Mouse (Mus musculus) spleen, adult 18-20 months (tissue): ENCODE results near the gene Rhcg.
A peak's percentile ranks its signal among the peaks of the same experiment; 100 is the strongest.

ENCODE experiments used
- DNase-seq, 2 experiments: peaks; one replicate each; pipeline ENCODE4 v3.0.0; 2022; ENCODE audit warnings: mixed read lengths in 2 of 2

Gene Rhcg

DNA sequence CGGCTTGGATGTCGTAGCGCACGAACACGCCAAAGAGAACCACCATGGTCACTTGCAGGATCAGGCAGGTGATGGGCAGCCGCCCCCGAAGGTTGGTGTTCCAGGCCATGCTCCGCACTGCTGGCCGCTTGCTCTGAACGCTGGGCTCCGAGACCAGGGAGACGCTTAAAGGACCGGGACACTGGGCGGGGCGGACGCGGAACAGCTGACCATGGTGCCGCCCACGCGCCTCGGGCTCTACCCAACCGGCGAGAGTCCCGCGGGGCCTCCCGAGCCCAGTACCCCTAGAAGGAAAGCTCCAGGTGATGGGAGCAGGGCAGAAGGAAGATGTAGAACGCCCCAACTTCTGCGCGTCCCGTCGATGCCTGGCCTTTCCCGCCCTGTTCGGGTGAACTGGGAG, at the start of gene Rhcg:
Gene Rhcg, minus strand, starts transcription at position 240 of the 400 bp plus-strand sequence.
- DNase-seq, result no peak

DNA sequence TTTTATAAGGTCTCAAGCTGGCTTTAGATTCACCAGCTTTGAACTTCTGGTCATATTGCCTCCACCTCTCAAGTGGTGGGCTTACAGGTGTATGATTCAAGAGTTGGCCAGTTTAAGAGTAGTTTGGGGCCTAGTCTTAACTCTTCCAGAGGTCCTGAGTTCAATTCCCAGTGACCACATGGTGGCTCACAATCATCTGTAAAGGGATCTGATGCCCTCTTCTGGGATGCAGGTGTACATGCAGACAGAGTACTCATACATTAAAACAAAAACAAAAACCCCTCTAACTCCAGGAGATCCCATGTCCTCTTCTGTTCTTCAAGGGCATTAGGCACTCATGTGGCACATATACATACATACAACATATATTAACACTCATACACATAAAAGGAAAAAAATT, 49.2 kb upstream of the Rhcg start:
- no peak for DNase-seq

DNA sequence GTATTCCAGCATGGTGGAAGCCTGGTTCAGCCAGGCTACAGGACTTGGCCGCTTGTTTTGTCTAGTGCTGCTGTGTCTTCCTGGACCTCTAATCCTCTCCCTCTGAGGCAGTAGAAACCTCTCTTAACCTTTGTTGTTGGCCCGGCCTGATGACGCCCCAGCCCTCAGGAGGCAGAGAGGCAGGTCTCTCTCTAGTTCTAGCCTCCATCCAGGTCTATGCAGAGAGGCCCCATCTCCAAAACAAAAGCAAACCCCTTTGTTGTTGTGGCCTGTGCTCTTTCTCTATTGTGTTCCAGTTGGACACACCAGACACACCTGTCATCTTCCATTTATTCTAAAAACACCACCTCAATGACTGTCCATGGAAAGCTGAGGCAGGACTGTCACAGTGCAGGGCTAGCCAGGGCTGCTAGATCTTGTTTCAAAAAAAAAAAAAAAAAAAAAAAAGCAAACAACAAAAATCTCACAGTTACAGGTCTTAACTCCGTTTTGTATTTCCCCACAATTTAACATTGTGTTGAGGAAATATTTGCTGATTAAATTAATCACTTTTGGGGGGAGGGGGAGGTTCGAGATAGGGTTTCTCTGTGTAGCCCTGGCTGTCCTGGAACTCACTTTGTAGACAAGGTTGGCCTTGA, 43.9 kb upstream of the Rhcg start:
- DNase-seq, result no peak

DNA sequence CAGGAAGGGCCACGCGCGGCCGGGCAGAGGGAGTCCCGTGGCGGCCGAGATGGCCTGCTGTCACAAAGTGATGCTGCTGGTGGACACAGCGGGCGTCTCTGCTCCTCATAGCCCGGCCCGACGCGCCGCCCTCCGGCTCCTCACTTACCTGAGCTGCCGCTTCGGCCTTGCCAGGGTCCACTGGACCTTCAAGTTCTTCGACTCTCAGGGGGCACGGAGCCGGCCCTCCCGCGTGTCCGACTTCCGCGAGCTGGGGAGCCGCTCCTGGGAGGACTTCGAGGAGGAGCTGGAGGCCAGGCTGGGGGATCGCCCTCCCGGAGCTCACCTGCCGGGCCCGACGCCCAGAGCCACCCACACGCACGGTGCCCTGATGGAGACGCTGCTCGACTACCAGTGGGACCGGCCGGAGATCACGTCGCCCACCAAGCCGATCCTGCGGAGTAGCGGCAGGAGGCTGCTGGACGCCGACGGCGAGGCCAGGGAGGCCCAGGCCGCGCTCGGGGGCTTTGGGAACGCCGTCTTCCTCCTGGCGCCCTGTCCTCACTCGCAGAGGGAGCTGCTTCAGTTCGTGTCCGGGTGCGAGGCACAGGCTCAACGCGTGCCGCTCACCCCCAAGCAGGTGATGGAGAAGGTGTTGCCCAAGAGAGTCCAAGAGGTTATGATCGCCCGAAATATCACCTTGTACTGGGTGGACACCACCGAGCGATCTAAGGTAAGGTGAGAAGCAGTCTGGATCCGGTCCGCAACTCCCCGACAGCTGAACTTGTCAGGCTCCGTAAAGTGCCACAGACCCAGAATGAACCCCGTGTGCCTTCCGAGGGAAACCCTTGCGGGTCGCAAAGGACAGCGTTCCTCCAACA, 43.1 kb upstream of the Rhcg start:
- no peak for DNase-seq

DNA sequence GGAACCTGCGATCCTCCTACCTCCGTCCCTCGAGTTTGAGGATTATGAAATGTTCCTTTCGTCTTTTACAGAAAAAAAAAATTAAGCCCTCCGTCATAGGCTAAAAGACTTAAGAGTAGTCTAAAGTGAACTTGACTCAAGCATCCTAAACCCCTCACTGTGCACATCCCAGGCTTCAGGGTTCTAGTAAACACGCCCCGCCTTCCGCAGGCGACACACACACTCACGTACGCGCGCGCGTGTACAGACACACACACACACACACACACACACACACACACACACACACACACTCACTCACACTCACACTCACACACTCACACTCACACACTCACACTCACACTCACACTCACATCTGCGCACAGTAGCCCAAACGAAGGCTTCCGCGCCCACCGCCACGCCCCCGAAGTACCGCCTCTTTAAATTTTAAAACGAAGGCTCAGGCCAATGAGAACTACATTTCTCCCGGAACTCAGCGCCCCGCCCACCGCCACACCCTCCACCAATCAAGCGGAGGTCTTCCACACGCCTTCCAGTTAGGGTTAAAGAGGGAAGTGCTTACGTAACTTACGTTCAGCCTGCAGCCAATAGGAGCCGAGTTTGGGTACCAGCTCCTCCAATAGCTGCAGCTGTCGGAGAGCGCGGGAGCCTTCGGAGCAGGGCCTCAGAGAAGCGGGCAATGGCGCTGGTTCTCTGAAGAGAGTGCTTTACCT, 42.3 kb upstream of the Rhcg start, which contains the start of gene Ticrr:
Gene Ticrr, plus strand, starts transcription at position 619 of the 713 bp plus-strand sequence.
- peak; percentile 93 to 96 for DNase-seq

DNA sequence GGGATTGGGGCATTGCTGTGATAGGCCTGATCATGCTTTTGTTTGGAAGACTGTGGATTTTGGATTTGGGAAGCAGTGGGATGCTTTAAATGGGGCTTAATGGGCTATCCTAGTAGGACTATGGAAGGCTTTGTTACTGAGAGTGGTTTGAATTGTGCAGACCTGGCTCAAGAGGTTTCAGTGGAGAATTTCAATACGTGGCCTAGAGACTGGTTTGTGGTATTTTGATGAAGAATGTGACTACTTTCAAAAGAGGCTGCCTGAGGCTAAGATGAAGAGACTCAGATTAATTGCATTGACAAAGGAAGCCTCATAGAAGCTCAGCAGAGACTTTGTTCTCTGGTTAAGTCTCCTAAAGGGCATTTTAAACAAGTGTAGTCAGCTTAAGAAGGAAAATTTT, 37.1 kb upstream of the Rhcg start:
- DNase-seq, result no peak

DNA sequence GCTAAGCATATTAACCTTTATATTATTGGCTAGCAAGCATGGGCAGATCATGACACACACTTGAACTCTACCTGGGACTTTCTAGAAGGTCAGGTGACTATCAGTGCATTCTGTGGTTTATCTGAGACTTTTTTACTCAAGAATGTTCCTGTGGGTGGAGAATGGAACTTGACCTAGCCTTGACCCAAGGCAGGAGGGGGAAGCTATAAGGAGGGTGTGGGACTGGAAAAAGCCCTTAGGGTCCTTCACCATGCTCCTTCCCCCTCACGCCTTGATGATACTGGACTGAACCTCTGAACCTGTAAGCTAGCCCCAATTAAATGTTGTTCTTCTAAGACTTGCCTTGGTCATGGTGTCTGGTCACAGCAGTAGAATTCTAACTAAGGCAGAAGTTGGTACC, 36.7 kb upstream of the Rhcg start:
- no peak for DNase-seq

DNA sequence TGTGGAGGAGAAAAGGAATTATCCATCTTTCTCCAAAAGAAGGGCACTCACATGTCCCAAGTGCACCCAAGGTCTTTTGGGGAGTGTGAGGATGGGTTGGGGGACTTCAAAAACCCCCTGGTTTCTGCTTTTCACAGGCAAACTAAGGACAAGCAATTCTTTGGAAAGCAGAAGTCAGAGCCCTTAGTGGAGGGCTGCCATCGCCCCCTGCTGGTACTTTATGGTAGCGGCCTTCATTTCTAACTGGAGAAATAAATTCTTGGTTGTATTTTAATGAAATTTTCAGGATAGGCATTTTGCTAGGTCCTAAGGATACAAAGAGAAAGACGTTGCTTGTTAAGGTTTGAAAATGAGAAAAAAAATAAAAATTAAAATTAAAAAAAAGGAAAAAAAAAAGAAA, 31.5 kb upstream of the Rhcg start:
- peak in 1 of 2 experiments; percentile 45 for DNase-seq

DNA sequence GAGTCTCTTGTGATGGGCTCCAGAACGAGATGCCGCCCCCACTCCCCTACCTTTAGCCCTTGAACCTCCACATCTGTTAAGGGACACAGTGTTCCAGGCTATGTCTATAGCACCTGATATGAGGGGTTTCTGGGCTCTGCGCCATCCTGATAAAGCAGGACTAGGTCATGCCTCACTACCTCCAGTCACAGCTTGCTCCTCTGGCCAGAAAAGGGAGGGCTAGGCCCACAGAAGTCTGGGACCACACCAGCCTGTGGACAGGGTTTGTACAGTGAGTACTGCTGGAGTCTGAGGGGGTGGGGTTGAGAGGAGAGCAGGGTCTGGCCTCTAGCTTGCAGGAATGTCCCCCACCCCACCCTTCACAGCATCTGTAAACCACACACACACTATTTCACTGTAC, 29.8 kb upstream of the Rhcg start:
- no peak for DNase-seq

DNA sequence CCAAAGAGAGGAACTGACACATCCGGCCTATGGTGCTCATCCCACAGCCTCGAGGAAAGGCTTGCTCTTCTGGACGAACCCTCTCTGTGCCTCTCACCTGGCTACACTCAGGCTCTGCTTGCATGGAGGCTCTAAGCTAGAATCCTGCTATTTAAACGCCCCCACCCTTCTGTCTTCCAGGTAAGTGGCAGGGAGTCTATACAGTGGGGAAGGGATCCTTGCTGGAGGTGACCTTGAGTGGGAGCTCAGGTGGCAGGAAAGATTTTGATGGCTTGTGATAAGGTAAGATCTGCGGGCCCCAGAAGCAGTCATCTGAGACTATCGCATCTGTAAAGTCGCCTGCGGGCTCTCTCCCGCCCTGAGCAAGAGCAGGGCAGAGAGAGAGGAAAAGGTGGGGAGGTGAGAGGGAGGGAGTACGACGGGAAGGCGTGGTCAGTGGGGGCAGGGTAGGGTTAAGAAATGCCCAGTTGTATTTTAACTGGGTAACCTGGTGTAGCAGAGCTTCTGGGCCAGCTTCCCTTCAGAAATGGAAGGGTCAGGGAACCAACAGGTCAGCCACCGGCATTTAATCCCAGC, 14.4 kb upstream of the Rhcg start:
- DNase-seq, result no peak

DNA sequence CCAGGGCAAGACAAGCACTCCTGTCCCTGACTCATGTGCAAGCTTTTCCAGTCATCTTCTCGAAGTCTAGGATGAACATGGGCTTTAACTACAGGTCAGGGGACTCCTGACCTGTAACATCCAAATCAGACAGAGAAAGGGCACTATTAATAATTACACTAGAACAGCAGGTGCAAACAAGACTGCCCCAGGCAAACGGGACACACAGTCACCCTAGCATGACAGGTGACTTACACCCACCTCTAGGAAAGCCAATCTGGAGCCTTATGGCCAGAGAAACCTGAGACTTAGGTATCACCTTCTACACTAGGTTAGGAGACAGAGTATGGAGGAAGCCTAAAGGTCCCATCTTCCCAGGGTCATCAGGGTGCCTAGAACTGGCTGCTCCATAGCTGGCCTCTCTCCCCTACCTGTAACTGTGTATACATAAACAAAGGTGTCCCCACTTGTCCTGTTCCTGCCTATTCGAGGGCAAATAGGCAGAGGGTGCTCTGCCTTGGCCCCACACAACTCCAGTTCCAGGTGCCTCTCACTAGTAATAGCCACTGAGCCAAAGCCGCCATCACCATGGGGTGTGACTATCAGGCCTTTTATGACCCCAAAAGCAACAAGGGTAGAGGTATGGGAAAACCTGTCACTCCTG, 10.9 kb upstream of the Rhcg start:
- no peak for DNase-seq

DNA sequence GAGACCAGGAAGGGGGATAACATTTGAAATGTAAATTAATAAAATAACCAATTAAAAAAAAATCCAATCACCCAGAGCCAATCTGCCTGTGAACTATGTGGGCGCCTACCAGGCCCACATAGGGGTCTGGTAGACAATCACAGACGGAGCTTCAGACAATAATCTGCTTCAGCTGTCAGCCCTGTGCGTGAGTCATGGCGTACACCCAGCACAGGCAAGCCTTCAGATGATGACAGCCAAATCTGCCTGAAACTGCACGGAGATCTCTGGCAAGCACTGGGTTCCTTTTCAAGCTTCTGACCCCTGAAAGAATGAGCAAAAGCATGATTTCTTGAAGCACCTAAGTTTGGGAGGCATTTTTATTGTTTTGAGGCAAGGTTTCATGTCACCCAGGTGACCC, 8.7 kb upstream of the Rhcg start:
- no peak for DNase-seq

DNA sequence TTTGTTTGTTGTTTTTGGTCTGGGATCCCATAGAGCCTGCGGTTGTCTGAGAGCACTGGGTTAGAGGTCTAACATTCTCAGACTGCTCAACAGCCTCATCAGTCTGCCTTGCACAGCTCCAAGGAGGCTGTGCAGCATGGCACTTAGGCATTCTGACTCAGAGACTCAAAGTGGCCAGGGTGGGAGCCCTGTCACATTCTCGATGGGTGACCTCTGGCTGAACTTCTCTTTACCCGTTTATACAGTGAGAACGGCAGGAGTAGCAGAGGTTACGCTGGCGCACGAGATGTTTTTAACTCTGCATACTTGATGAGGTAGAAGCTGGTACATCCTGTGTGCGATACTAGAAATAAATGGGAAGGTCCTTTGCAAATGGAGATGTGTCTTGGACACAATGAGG, 5.6 kb upstream of the Rhcg start:
- DNase-seq, result no peak

DNA sequence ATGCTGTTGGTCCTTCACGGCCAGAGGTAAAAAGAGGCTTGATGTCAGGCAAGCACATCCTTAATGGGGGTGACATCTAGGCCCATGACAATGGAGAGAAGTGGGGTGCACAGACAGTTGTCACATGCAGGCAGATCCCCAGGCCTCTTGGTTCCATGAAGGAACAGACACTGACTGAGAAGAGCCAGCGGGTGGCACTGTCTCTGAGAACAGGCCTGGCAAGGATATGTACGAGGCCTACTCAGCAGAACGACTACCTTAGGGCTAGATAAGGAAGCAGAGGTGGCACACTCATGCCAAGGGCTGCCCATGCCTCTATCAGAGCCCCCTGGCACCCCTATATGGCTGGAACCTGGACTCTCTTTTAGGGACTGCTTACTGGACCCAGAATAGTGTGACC, 2.0 kb upstream of the Rhcg start:
- DNase-seq, result no peak

DNA sequence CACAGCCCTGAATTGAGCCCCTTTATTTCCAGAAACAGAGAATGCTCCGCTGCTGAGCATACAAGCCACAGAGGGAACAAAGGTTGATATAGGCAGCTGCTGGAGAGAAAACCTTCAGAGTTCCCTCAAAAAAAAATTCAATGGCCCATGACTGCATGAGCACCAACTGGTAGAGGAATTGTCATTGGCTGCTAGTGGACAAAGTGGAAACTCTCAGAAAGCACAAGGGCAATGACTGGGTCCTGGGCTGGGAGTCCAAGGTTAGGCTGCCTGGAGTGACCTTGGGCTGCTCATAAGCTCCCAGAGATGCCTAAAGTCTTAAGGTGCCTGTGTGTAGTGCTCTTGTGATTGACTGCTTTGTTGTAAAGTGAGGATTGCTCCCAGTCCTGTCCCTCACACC, 1.5 kb downstream of the Rhcg start:
- DNase-seq, result no peak

DNA sequence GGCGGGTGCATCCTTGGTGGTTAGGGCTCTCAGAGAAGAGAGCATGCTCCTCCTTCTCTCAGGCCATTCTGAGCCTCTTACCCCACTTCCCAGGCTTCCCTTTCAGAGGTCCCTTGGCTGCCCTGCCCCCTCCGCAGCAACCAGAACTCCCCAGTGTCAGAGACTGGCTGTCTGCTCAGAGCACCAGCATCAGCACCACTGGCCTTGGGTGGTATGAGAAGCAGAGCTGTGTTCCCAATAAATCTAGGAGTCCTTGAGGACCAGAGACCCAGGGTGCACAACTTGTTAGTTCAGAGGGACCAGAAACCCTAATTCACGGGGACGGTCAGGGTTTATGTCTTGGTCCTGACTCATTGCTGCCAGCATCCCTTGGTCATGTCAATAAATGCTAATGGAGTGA, 2.4 kb downstream of the Rhcg start:
- no peak for DNase-seq

DNA sequence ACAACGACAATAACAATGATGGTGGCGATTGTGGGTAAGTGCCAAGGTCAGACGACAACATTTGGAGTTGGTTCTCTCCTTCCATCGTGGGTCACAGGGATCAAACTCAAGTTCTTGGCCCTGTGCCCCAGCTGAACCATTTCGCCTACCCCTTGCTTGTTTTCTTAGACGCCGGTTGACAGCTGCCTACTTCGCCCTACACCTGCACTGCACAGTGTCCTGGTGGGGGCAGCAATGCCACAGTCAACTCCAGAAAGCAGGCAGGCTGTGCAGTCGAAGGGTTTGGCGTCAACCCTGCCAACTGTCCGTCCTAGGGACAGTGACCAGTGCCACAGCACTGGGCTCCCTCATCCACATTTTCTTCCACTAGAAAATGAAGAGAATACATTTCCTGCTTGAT, 4.1 kb downstream of the Rhcg start:
- no peak for DNase-seq

DNA sequence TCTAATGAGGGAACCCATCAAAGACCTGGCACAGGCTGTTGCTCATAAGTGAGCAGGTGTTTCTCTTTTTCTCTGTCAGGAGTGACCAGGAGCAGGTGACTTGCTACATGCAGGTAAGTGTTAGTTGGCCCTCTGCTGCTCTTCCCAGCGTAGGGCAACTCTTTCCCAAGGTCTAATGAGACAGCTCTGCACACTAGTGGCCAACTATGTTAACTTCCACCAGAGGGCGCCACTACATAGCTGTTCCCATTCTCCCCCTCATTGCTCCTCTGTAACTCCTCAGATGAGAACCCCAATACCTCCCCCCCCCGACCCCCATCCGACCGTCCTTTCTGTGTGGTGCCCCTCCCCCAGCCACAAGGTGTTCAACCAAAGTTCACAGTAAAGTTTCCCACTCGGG, 4.7 kb downstream of the Rhcg start:
- peak in 1 of 2 experiments; percentile 27 for DNase-seq

DNA sequence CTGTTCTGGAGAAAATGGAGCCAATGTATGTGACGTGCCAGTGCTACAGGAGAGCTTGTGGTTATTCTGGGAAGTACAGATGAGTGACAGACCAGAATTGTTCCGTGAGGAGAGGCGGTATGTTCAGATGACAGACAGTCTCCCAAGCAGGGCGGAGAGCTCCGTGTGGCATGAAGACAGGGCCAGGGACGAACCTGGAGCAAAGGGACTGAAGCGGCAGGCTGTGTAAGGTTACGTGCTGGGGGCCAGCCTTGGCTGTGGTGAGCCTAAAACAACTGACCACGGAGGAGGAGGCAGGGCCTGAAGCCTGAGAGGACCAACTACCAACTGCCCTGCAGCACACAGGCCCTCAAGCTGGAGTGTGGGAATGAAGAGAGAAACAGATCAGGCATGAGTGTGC, 5.6 kb downstream of the Rhcg start:
- no peak for DNase-seq

DNA sequence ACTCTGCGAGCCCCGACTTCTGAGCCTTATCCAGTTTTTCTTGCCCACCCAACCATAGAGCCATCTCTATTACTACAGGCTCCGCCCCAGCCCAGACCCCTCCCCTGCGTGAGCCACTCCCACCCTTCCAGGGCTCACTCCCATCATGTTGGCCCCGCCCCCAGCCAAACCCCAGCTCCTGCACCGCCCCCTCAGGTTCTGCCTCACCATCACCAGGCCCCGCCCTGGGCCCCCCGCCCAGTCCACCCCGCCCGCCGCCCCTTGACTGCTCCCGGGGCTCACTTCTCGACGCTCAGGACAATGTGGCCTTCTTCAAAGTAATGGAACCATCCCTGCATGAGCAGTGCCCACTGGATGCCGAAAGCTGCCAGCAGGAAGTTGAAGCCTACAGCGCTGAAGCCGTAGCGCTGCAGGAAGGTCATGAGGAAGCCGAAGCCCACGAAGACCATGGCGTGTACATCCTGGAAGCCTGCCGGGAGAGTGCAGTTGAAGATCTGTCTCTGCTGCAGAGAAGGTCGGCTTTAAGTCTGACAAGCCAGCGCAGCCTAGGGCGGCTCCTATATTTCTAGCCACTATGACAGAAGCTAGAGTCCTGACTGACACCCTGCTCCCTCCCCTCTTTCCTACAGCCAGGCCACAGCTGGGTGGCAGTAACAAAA, 10.1 kb downstream of the Rhcg start:
- DNase-seq, result no peak

DNA sequence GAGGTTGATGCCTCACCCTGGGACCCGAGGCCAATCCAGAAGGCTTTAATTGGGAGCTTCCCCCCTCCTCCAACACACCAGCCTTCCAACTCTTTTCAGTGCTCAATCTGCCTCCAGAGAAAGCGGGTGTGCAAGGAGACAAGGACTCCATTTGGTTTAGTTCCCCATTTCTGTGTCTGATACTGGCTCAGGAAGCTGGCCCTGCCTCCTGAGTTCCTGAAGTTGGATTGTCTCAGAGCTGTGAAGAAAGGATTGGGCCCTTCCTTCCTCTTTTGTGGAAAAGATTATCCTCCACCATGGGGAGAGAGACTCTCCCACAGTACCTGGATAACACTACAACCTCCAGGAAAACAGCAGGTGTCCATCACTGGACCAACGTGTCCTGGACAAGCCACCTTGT, 10.7 kb downstream of the Rhcg start:
- no peak for DNase-seq

DNA sequence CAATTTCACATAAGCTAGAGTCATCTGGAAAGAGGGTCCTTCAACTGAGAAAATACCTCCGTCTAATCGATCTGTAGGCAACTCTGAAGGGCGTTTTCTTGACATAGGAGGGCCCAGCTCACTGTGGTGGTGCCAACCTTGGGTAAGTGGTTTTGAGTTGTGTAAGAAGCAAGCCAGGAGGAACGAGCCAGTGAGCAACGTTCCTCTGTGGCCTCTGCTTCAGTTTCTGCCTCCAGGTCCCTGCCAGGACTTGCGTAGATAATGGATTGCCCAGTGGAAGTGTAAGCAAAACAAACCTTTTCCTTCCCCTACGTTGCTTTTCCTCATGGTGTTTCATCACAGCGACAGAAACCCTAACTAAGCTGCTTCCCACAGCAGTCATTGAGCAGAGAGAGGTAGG, 15.5 kb downstream of the Rhcg start:
- DNase-seq, result no peak
